Mouse (Mus musculus) CH12.LX (cell line): ENCODE data around the gene Olfr716.
"Not testable (repeated sequence)": the region's sequence is repeated elsewhere in the genome, so short reads cannot be mapped to it uniquely, and the experiment has no call there.

Experiments used
- ELF1 ChIP-seq: IDR thresholded peaks from 2 replicates; pipeline ENCODE4 v1.6.1; 2014; ENCODE audit warnings: low read depth, mild to moderate bottlenecking, inconsistent platforms, low read length, improper control_type of control experiment
- EP300 ChIP-seq: IDR thresholded peaks from 2 replicates; pipeline ENCODE4 v1.6.1; 2011; ENCODE audit warnings: low read length, improper control_type of control experiment
- MAFK ChIP-seq: IDR thresholded peaks from 2 replicates; pipeline ENCODE4 v1.6.1; 2011; ENCODE audit warnings: low read length, improper control_type of control experiment; ENCODE audit not compliant: insufficient replicate concordance
- MAX ChIP-seq: IDR thresholded peaks from 2 replicates; pipeline ENCODE4 v1.6.1; 2011; ENCODE audit warnings: low read length, improper control_type of control experiment
- MYC ChIP-seq: IDR thresholded peaks from 2 replicates; pipeline ENCODE4 v1.6.1; 2011; ENCODE audit warnings: low read depth, mild to moderate bottlenecking, improper control_type of control experiment, low read length
- POLR2A ChIP-seq: IDR thresholded peaks from 2 replicates; pipeline ENCODE4 v1.6.1; 2011; ENCODE audit warnings: low read depth, mild to moderate bottlenecking, improper control_type of control experiment, low read length
- RAD21 ChIP-seq: IDR thresholded peaks from 2 replicates; pipeline ENCODE4 v1.6.1; 2011; ENCODE audit warnings: low read depth, mild to moderate bottlenecking, low read length, improper control_type of control experiment, moderate library complexity
- TBP ChIP-seq: conservative IDR thresholded peaks from 2 replicates; pipeline ENCODE4 v1.6.1; 2011; ENCODE audit warnings: low read depth, low read length, improper control_type of control experiment
- USF1 ChIP-seq: IDR thresholded peaks from 2 replicates; pipeline ENCODE4 v1.6.1; 2014; ENCODE audit warnings: low read depth, mild to moderate bottlenecking, inconsistent platforms, low read length, improper control_type of control experiment

GRCm38 (mm10) chr7:107130983-107131382 lies 7.1 kb upstream of the Olfr716 start, which contains the start of gene Olfr715:
- not testable (repeated sequence) for TF ChIP-seq ELF1, MAX, POLR2A, MAFK, EP300, RAD21, MYC, TBP, USF1
